Mouse (Mus musculus) cortical plate, adult 2 months (tissue): ENCODE results near the gene Mst1r.

Experiments
- CTCF ChIP-seq: fragments of 200-500 bp; IDR thresholded peaks from 2 replicates; pipeline ENCODE4 v1.5.1; 2011; ENCODE audit warnings: mild to moderate bottlenecking, control low read depth, low read length; ENCODE audit not compliant: insufficient read depth; ENCODE audit errors: extremely low read depth
- POLR2A ChIP-seq: fragments of 200-500 bp; IDR thresholded peaks from 2 replicates; pipeline ENCODE4 v1.6.1; 2011; ENCODE audit warnings: mild to moderate bottlenecking, low read length, control low read depth; ENCODE audit not compliant: insufficient read depth; ENCODE audit errors: extremely low read depth

DNA sequence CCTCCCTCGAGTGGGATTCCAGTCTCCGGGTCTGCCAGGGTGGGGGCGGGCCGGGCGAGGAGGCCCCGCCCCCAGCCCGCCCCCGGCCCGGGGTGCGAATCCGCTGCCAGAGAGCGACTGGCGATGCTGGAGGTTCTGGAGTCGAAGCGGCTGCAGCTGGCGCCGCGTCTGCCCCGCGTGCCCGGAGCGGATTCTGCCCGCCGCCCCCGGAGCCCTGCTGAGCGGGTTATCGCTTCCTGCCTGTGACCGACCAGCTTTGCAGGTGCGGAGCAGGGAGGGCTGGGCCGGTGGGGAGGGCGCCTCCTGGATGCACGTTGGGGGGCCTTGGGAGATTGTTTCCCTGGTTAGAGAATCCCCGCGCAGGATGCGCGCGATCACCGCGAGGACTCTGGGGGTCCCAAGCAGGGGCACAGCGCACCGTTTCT is 29.1 kb downstream of the Mst1r start:
- TF ChIP-seq POLR2A (no peak), CTCF (no peak)
